Mouse (Mus musculus): Measurements from ENCODE around the gene Trpc4ap.
A peak's percentile ranks its signal among the peaks of the same experiment; 100 is the strongest.
"Not testable (repeated sequence)": the region's sequence is repeated elsewhere in the genome, so short reads cannot be mapped to it uniquely, and the experiment has no call there.

The Trpc4ap gene

GRCm38 (mm10) chr2:155691723-155692493, at the start of gene Trpc4ap:
Gene Trpc4ap, minus strand, starts transcription at chr2:155692384.
- DNase-seq (ENCODE audit: low read depth, low spot score): peak; percentile 88

GRCm38 (mm10) chr2:155737803-155738202, 45.6 kb upstream of the Trpc4ap start:
- DNase-seq (ENCODE audit: low read depth, low spot score): no peak

GRCm38 (mm10) chr2:155736936-155737335, 44.8 kb upstream of the Trpc4ap start:
- no peak for DNase-seq (ENCODE audit: low read depth, low spot score)

- not testable (repeated sequence) for DNase-seq (ENCODE audit: low read depth, low spot score)
Observed at GRCm38 (mm10) chr2:155735766-155736165, 43.6 kb upstream of the Trpc4ap start, which contains the start of gene Gm17581. Gene Gm17581, minus strand, starts transcription at chr2:155735866.

GRCm38 (mm10) chr2:155735080-155735479, 42.9 kb upstream of the Trpc4ap start:
- no peak for DNase-seq (ENCODE audit: low read depth, low spot score)

GRCm38 (mm10) chr2:155729158-155729645, 37.0 kb upstream of the Trpc4ap start, which contains the start of gene Edem2:
Gene Edem2, minus strand, starts transcription at chr2:155729475.
- DNase-seq (ENCODE audit: low read depth, low spot score): peak; percentile 87

GRCm38 (mm10) chr2:155728742-155729141, 36.6 kb upstream of the Trpc4ap start:
- no peak for DNase-seq (ENCODE audit: low read depth, low spot score)

- no peak for DNase-seq (ENCODE audit: low read depth, low spot score)
Observed at GRCm38 (mm10) chr2:155727764-155728395, 35.7 kb upstream of the Trpc4ap start.

GRCm38 (mm10) chr2:155726302-155726701, 34.1 kb upstream of the Trpc4ap start:
- DNase-seq (ENCODE audit: low read depth, low spot score): no peak

- DNase-seq (ENCODE audit: low read depth, low spot score): no peak
Observed at GRCm38 (mm10) chr2:155724526-155724925, 32.3 kb upstream of the Trpc4ap start.

GRCm38 (mm10) chr2:155724036-155724435, 31.9 kb upstream of the Trpc4ap start:
- DNase-seq (ENCODE audit: low read depth, low spot score): no peak

GRCm38 (mm10) chr2:155720585-155720984, 28.4 kb upstream of the Trpc4ap start:
- no peak for DNase-seq (ENCODE audit: low read depth, low spot score)

- no peak for DNase-seq (ENCODE audit: low read depth, low spot score)
Observed at GRCm38 (mm10) chr2:155717082-155717990, 25.2 kb upstream of the Trpc4ap start.

- no peak for DNase-seq (ENCODE audit: low read depth, low spot score)
Observed at GRCm38 (mm10) chr2:155710557-155710956, 18.4 kb upstream of the Trpc4ap start.

GRCm38 (mm10) chr2:155707251-155707650, 15.1 kb upstream of the Trpc4ap start:
- DNase-seq (ENCODE audit: low read depth, low spot score): no peak

- no peak for DNase-seq (ENCODE audit: low read depth, low spot score)
Observed at GRCm38 (mm10) chr2:155703630-155704029, 11.4 kb upstream of the Trpc4ap start.

- no peak for DNase-seq (ENCODE audit: low read depth, low spot score)
Observed at GRCm38 (mm10) chr2:155701399-155701919, 9.3 kb upstream of the Trpc4ap start.

GRCm38 (mm10) chr2:155698443-155698842, 6.3 kb upstream of the Trpc4ap start:
- DNase-seq (ENCODE audit: low read depth, low spot score): not testable (repeated sequence)

- no peak for DNase-seq (ENCODE audit: low read depth, low spot score)
Observed at GRCm38 (mm10) chr2:155696851-155697250, 4.7 kb upstream of the Trpc4ap start.

- DNase-seq (ENCODE audit: low read depth, low spot score): peak; percentile 60
Observed at GRCm38 (mm10) chr2:155696091-155696558, 3.9 kb upstream of the Trpc4ap start.

GRCm38 (mm10) chr2:155695316-155695715, 3.1 kb upstream of the Trpc4ap start:
- DNase-seq (ENCODE audit: low read depth, low spot score): no peak

Data from retina, adult 2 months (tissue).